Mouse (Mus musculus) forebrain, embryonic 12.5 days (tissue): ENCODE results near the gene Rsbn1. TPM values are rescaled to one million over a fixed set of nuclear protein-coding genes. Genes with fewer than 3 reads are reported as not detected.

ENCODE experiments used
- ATAC-seq: fragments of 200-750 bp; cut with Nextera tagmentation; 2 replicates; pipeline ENCODE4 v1.8.0; 2017; ENCODE audit warnings: moderate TSS enrichment; ENCODE audit not compliant: low FRiP score
- H3K27ac ChIP-seq: fragments of 300-500 bp; sonication (generic); 2 replicates; pipeline ENCODE4 v1.5.1; 2016; ENCODE audit warnings: mild to moderate bottlenecking
- H3K27me3 ChIP-seq: fragments of 300-500 bp; sonication (generic); 2 replicates; pipeline ENCODE4 v1.6.1; 2016; ENCODE audit warnings: mild to moderate bottlenecking
- H3K36me3 ChIP-seq: fragments of 300-500 bp; sonication (generic); replicated peaks from 2 replicates; pipeline ENCODE4 v1.6.1; 2016; ENCODE audit warnings: mild to moderate bottlenecking
- H3K4me1 ChIP-seq: fragments of 300-500 bp; sonication (generic); 2 replicates; pipeline ENCODE4 v1.6.1; 2016
- H3K4me2 ChIP-seq: fragments of 300-500 bp; sonication (generic); 2 replicates; pipeline ENCODE4 v1.6.1; 2016; ENCODE audit warnings: mild to moderate bottlenecking, moderate library complexity
- H3K4me3 ChIP-seq: fragments of 300-500 bp; sonication (generic); replicated peaks from 2 replicates; pipeline ENCODE4 v1.5.1; 2016; ENCODE audit warnings: mild to moderate bottlenecking
- H3K9ac ChIP-seq: fragments of 300-500 bp; sonication (generic); 2 replicates; pipeline ENCODE4 v1.6.1; 2016; ENCODE audit warnings: mild to moderate bottlenecking
- H3K9me3 ChIP-seq: fragments of 300-500 bp; sonication (generic); 2 replicates; pipeline ENCODE4 v1.6.1; 2016
- WGBS: fragments of 180-500 bp; shearing (Covaris S2); methylation state at CpG from one replicate; pipeline ENCODE4 v1.1.7; 2016; 5-methylcytosine and 5-hydroxymethylcytosine counted together
- polyA plus RNA-seq: library from polyadenylated mRNA; unstranded; fragments of >200 nt; fragmentation: Nextera tagmentation; extraction: Ambion mirVana; gene quantifications from 2 replicates; pipeline ENCODE4 v1.2.1, GENCODE M21; 2016

Gene Rsbn1
- polyA plus RNA-seq, 1 experiment from 2014 or later = 23.2 TPM

DNA sequence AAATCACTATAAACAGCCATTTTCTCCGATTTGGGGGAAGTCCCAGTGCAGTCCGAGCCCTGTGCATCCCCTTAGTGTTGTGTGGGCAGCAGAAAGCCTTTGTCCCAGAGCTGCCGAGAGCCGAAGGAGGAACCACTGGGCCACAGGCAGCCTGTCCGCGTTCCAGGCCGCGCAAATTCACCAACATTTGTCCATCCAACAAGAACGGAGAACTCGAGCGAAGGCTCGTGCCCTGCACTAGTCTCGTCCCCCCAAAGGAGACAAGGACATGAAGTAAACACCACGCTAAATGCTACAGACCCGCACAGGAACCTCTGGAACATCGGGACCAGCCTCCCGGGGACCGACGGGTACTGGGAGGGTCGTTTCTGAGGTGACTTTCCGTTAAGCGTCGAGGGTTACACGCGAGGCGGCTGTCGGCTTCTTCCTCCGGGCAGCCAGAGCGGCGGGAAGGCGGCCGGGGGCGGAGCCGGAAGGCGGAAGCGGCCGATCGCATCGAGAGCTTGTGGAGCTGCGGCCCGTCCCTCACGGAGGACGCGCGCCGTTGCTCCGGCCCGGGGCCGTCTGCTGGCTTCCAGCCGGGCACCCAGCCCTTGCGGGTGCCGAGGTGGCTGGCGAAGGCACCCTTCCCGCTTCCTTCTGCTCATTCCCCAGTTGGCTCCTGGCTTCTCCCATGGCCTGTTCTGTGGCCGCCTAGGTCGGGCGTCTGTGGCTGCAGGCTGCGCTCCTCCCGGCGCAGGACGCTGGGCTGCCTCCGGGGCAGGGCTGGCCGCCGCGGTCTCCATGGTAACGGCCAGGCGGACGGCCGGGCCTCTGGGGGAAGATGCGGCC is 54.2 kb downstream of the Rsbn1 start, which contains the start of gene Phtf1:
TSS of gene Phtf1 (plus strand) at position 250 of the 831 bp plus-strand sequence.
- WGBS = under 1% methylated on average over 69 of the region's 70 CpGs
- no peaks in the 10 kb centered on the region for H3K27me3 ChIP-seq
- peaks cover 24% of the 10 kb centered on the region for H3K36me3 ChIP-seq
- peak; percentile 98 for ATAC-seq
- H3K4me3 ChIP-seq = peak within 1 kb of the TSS; percentile 91
- H3K9ac ChIP-seq = peak within 1 kb of the TSS; percentile 88
- no peaks in the 10 kb centered on the region for H3K9me3 ChIP-seq
- peak within 1 kb of the TSS; percentile 84 for H3K4me2 ChIP-seq
- peak within 1 kb of the TSS; percentile 98 for H3K27ac ChIP-seq
- peaks cover 13% of the 10 kb centered on the region for H3K4me1 ChIP-seq

DNA sequence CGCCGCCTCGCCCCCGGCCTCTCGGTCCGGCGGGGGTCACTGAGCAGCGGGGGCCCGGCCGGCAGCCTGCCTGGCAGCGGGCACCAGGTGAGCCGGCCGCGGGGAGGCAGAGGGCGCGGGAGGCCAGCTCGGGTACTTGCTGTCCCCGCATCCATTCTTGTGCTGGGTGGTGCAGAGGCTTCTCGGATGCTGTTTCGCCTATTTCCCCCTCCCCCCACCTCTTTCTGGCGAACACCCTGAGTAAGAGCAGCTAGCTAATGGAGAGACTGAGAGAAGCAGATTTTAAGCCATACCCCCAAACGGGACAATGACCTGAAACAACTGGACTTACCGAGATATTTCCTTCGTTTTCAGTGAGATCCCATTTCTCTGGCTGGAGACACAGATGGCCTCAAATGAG is 54.8 kb downstream of the Rsbn1 start:
- ATAC-seq = peak; percentile 84
- peak overlapping the region; percentile 88 for H3K9ac ChIP-seq
- peak overlapping the region; percentile 98 for H3K27ac ChIP-seq
- H3K4me1 ChIP-seq = peaks cover 13% of the 10 kb centered on the region
- peak overlapping the region; percentile 91 for H3K4me3 ChIP-seq
- no peaks in the 10 kb centered on the region for H3K9me3 ChIP-seq
- WGBS = under 1% methylated on average over 22 of the region's 24 CpGs
- peaks cover 22% of the 10 kb centered on the region for H3K36me3 ChIP-seq
- no peaks in the 10 kb centered on the region for H3K27me3 ChIP-seq
- H3K4me2 ChIP-seq = peak overlapping the region; percentile 84

DNA sequence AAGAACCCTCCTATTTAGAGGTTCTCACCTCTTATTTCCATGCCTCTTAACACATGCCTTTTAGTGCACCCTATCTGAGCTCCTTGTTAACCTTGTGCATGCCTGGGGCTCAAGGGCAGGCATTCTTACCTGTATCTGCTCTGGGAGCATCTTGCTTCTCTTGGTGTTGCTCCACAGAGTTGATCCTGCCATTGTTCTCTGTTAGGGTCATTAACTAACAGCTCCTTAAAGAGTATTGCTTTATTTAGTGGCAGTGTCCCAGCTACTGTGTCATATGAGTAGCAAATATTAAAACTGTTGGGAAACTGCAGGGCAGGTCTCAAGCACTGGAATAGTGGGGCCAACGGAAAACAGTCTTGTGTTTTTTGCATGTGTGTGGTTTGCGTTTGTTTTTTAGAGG is 57.2 kb downstream of the Rsbn1 start:
- Histone ChIP-seq H3K27me3 (no peaks in the 10 kb centered on the region), H3K4me2 (no peak overlapping the region), H3K27ac (no peak overlapping the region), H3K36me3 (peaks cover 24% of the 10 kb centered on the region), H3K4me1 (peaks cover 13% of the 10 kb centered on the region), H3K4me3 (no peak overlapping the region), H3K9ac (no peak overlapping the region), H3K9me3 (no peaks in the 10 kb centered on the region)
- WGBS = 97% methylated on average over 2 of the region's 2 CpGs
- no peak for ATAC-seq

DNA sequence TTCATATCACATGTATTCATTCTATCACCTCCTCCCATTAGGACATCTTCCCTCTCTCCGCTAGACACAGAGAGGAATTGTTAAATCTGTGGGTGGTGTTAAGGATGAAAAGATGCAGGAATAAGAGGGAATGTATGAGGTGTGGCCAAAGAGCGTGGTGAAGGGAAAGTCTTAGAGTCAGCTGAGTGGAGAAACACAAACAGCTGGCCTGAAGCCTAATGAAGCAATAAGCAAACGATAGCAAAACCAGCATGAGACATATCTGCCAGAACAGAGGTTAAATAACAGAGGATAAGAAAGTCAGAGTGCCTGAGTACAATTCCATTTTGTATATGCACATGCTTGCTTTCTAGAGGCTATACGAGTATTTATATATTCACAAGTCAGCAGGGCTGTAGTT is 70.6 kb downstream of the Rsbn1 start:
- WGBS = 70% methylated on average over 4 of the region's 4 CpGs
- peaks cover 42% of the 10 kb centered on the region for H3K36me3 ChIP-seq
- no peaks in the 10 kb centered on the region for H3K9me3 ChIP-seq
- H3K4me3 ChIP-seq = no peak overlapping the region
- H3K27ac ChIP-seq = no peak overlapping the region
- H3K27me3 ChIP-seq = no peaks in the 10 kb centered on the region
- ATAC-seq = no peak
- no peak overlapping the region for H3K9ac ChIP-seq
- H3K4me2 ChIP-seq = no peak overlapping the region
- H3K4me1 ChIP-seq = no peaks in the 10 kb centered on the region

DNA sequence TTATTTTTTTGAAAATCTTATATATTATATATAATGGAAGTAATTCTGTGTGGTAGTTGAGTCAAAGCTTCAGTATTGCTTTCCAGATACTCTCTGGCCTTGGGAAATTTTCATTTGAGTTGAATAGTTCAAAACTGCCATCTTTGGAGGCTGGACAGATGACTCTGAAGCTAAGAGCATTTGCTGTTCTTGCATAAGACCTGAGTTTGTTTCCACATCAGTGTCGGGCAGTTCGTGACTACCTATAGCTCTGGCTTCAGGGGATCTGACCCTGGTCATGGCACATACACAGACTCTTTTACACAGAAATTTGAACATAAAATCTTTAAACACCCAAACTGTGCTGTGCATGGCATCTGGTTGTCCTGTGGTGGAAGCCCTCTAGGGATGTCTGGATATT is 71.3 kb downstream of the Rsbn1 start:
- Histone ChIP-seq H3K9ac (no peak overlapping the region), H3K27me3 (no peaks in the 10 kb centered on the region), H3K36me3 (peaks cover 48% of the 10 kb centered on the region), H3K9me3 (no peaks in the 10 kb centered on the region), H3K27ac (no peak overlapping the region), H3K4me2 (no peak overlapping the region), H3K4me3 (no peak overlapping the region), H3K4me1 (no peaks in the 10 kb centered on the region)
- ATAC-seq = no peak
- WGBS = 93% methylated on average over 2 of the region's 2 CpGs

DNA sequence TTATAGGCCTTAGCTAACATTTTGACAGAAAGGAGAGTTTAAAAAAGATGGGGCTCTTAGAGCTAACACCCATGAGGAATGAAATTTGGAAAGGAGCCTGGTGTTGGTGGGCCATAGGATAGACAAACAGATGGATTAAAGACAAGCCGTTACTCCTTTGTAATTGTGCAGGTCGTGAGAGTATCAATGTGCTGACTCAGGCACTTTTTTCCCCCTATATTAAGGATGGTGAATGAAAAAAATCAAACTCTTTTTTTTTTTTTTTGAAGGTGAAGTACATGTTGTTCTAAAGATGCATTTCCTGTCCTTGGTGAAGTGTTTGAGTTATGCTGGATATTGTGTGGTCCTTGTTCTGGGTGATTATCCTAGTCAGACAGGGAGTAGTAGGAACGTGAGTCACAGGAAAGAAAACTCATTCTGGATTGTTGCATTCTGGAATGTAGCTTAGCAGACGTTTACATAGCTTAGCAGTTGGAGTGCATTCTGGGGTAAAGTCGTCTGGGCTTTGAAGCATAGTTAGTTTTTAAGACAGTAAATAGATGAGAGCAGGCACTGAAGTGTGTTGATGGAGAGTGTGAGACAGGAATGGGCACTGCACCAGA is 74.0 kb downstream of the Rsbn1 start:
- Histone ChIP-seq H3K36me3 (peaks cover 59% of the 10 kb centered on the region), H3K4me3 (no peak overlapping the region), H3K9me3 (no peaks in the 10 kb centered on the region), H3K27ac (no peak overlapping the region), H3K4me2 (no peak overlapping the region), H3K4me1 (no peaks in the 10 kb centered on the region), H3K27me3 (no peaks in the 10 kb centered on the region), H3K9ac (no peak overlapping the region)
- 69% methylated on average over 5 of the region's 5 CpGs for WGBS
- ATAC-seq = no peak

DNA sequence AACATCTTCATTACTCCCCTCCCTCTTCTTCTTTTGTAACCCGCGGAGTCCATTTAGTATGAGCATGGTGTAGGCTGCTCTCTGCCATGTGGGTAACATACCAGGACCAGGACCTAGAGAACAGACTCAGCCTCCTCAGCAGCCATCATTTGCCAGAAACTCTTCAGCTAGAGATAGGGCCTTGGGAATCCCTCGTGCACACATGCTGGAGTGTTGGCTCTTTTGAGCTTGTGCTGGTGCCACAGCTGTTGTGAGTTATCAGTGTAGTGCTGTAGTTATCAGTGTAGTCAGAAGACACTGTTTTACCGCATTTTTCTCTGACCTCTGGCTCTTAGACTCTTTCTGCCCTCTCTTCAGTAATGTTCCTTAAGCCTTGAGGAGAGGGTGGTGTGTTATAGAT is 75.4 kb downstream of the Rsbn1 start:
- H3K27ac ChIP-seq = no peak overlapping the region
- no peaks in the 10 kb centered on the region for H3K4me1 ChIP-seq
- no peaks in the 10 kb centered on the region for H3K27me3 ChIP-seq
- H3K36me3 ChIP-seq = peaks cover 57% of the 10 kb centered on the region
- no peaks in the 10 kb centered on the region for H3K9me3 ChIP-seq
- no peak for ATAC-seq
- H3K9ac ChIP-seq = no peak overlapping the region
- WGBS = 95% methylated on average over 4 of the region's 4 CpGs
- no peak overlapping the region for H3K4me3 ChIP-seq
- no peak overlapping the region for H3K4me2 ChIP-seq

DNA sequence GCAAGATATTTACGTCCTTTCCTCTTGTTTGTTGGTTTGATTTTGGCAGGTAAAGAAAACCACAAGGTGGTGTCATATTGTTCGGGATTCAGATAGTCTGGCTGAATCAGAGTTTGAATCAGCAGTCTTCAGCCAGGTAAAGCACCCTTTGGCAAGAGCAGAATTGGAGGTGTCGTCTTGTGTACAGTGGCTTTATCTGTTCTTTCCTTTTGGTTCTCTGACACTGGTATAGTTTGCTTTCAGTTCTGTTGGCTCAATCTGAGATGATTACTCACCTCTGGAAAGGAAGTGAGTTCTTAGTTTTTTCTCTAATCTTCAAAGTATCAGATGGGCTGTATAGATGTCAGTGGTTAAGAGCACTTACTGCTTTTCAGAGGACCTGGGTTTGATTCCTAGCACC is 77.4 kb downstream of the Rsbn1 start:
- Histone ChIP-seq H3K4me2 (no peak overlapping the region), H3K9me3 (no peaks in the 10 kb centered on the region), H3K4me3 (no peak overlapping the region), H3K9ac (no peak overlapping the region), H3K27me3 (no peaks in the 10 kb centered on the region), H3K4me1 (no peaks in the 10 kb centered on the region), H3K36me3 (peaks cover 56% of the 10 kb centered on the region), H3K27ac (no peak overlapping the region)
- no peak for ATAC-seq
- WGBS = 93% methylated on average over 3 of the region's 3 CpGs

DNA sequence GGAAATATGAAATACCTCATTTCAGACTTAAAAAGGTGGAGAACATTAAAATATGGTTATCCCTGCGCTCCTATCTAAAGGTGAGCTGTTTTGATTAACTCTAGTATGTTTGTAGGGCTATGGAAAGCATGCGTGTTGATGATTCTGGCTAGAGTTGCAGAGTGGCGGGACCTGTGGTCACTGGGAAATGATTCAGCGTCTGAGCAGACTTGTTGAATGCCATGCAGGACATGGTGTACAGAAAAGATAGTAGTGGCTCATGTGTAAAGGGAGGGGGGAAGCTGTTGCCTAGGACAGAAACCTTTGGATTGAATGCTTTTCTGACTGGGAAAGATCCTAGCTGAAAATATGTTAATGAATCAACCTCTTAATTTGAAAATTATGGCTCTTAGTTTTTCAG is 84.8 kb downstream of the Rsbn1 start:
- Histone ChIP-seq H3K36me3 (peaks cover 66% of the 10 kb centered on the region), H3K27ac (no peak overlapping the region), H3K9me3 (no peaks in the 10 kb centered on the region), H3K9ac (no peak overlapping the region), H3K27me3 (no peaks in the 10 kb centered on the region), H3K4me1 (no peaks in the 10 kb centered on the region), H3K4me3 (no peak overlapping the region), H3K4me2 (no peak overlapping the region)
- WGBS = 96% methylated on average over 4 of the region's 4 CpGs
- ATAC-seq = no peak

DNA sequence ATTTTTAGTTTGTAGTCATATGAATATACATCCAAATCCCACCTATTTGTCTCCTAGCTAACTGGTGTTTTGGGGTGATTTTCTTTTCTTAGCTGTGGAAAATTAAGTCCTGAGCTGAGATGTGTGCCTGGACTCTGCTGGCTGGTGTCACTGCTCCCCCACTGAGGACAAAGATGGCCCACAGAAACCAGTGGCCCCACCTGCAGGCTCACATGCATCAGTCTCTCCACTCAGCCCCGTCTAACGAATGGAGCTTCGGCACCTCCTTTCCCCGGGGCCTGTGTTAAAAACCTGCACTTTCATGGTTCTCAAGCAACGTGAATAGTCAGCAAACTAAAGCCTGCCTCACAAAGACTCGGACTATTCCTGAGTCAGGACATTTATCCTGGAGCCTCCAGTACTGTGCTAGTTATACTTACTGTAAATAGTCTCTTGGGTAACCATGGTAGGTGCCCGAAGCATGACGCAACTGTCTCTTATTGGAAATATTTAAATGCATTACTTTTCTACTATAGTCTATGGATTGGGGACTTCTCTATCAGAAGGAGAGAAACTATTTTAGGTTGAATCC is 93.1 kb downstream of the Rsbn1 start:
- no peak for ATAC-seq
- H3K9ac ChIP-seq = no peak overlapping the region
- H3K4me3 ChIP-seq = no peak overlapping the region
- no peaks in the 10 kb centered on the region for H3K4me1 ChIP-seq
- WGBS = 79% methylated on average over 8 of the region's 8 CpGs
- peaks cover 42% of the 10 kb centered on the region for H3K36me3 ChIP-seq
- no peak overlapping the region for H3K27ac ChIP-seq
- no peak overlapping the region for H3K4me2 ChIP-seq
- H3K9me3 ChIP-seq = no peaks in the 10 kb centered on the region
- no peaks in the 10 kb centered on the region for H3K27me3 ChIP-seq

DNA sequence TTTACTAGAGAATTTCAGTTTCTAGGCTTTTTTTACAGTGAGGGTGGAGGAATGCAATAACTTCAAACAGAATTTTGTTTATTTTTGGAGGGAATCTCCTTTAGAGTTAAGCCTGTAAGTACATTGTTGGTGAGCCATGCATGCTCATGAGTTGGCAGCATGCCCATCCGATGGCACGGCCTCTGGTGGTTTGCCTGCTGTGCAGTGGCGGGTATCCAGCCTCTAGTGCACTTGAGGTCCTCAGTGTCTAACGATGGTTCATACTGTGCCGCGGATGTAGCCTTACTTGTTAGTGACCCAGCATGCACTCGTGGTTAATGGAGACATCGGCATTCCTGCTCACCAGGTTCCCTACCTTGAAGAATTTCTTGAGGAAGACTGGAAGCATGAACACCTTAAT is 93.6 kb downstream of the Rsbn1 start:
- no peak overlapping the region for H3K4me2 ChIP-seq
- no peaks in the 10 kb centered on the region for H3K9me3 ChIP-seq
- H3K27ac ChIP-seq = no peak overlapping the region
- WGBS = 59% methylated on average over 8 of the region's 8 CpGs
- no peak overlapping the region for H3K4me3 ChIP-seq
- no peaks in the 10 kb centered on the region for H3K4me1 ChIP-seq
- peaks cover 39% of the 10 kb centered on the region for H3K36me3 ChIP-seq
- H3K27me3 ChIP-seq = no peaks in the 10 kb centered on the region
- H3K9ac ChIP-seq = no peak overlapping the region
- peak; percentile 51; the same call in 1 of the 2 replicates for ATAC-seq

DNA sequence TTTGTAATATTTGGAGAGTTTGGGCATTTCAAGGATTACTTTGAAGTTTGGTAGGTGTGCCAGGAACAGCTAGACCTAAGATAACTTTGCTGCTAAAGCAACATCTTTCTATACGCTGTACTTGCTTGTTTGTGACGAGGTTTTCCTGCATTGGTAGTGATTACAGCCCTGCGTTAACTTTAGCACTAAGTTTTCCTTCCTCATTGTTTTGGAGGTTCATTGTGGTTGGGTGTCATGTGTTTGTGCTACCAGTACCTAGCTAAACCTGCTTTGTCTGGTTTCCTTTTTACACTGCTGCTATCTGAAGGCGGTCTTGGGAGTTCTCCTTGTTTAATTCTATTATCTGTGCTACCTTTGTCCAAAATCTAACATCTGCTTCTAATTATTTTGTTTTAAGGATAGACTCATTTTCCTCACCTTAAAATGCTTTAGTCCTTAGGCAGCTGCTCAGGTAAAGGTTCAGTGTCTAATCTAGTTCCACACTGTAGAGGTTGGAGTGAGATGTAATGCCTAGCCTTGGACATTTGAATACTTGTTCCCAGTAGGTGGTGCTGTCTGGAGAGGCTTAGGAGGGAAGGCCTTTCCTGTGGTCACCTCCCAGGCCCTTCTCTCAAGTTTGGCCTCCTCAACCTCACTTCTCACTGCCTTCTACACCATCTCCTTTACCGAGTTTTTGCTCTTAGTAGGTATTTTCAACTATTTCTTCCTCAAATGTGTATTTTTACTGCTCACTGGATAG is 96.2 kb downstream of the Rsbn1 start:
- H3K36me3 ChIP-seq = peaks cover 33% of the 10 kb centered on the region
- no peak overlapping the region for H3K4me2 ChIP-seq
- no peak overlapping the region for H3K4me3 ChIP-seq
- H3K9me3 ChIP-seq = no peaks in the 10 kb centered on the region
- no peak overlapping the region for H3K27ac ChIP-seq
- no peak for ATAC-seq
- no peaks in the 10 kb centered on the region for H3K4me1 ChIP-seq
- H3K9ac ChIP-seq = no peak overlapping the region
- H3K27me3 ChIP-seq = no peaks in the 10 kb centered on the region
- 89% methylated on average over 5 of the region's 5 CpGs for WGBS
